Mouse (Mus musculus): ENCODE results near the gene Dnal4. TPM values are rescaled to one million over a fixed set of nuclear protein-coding genes. Genes with fewer than 3 reads are reported as not detected.

The Dnal4 gene
- polyA plus RNA-seq, 1 experiment from 2014 or later = 69.0 TPM

DNA sequence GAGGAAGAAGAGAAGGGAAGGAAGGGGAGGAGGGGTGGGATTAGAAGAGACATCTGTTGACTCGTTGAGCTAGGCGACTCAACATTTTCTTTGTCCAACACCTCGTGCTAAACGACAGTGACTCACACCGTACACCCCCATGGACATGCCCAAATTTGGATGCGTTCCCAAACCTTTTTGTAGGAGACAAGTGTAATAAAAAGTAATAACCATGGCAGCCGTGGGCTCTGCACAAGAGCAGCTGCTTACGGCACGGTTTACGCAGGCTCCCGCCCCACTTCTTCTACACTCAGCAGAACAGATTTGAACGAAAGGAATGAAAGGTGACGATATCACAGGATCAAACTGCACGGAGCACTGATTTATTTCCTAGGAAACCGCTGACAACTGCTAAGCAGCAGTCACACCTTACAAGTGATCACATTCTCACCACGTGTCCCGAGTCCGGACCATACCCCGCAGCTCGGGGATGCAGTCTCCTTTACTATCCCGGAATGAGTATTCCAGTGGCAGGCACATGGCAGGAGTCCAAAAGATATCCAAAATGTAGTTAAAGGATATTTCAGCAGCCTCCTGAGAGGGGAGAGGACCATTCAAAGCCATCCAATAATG, 6.9 kb downstream of the Dnal4 start:
- H3K9ac ChIP-seq (ENCODE audit: low read depth, low read length) = no peak overlapping the region
- H3K4me1 ChIP-seq (ENCODE audit: control insufficient read depth, insufficient read depth, low read length) = peaks cover 18% of the 10 kb centered on the region
- 69% methylated on average over 21 of the region's 21 CpGs for WGBS
- no peaks in the 10 kb centered on the region for H3K36me3 ChIP-seq (ENCODE audit: control insufficient read depth, insufficient read depth, low read length)
- ATAC-seq = no peak
- no peaks in the 10 kb centered on the region for H3K9me3 ChIP-seq (replicated peaks; ENCODE audit: control insufficient read depth, low read length, poor library complexity, severe bottlenecking)
- no peaks in the 10 kb centered on the region for H3K27me3 ChIP-seq (ENCODE audit: control insufficient read depth, insufficient read depth, low read depth, low read length)
- no peak overlapping the region for H3K4me2 ChIP-seq (ENCODE audit: low read length)
- H3K27ac ChIP-seq (ENCODE audit: low read length) = no peak overlapping the region
- no peak overlapping the region for H3K4me3 ChIP-seq (ENCODE audit: low read depth, low read length)

DNA sequence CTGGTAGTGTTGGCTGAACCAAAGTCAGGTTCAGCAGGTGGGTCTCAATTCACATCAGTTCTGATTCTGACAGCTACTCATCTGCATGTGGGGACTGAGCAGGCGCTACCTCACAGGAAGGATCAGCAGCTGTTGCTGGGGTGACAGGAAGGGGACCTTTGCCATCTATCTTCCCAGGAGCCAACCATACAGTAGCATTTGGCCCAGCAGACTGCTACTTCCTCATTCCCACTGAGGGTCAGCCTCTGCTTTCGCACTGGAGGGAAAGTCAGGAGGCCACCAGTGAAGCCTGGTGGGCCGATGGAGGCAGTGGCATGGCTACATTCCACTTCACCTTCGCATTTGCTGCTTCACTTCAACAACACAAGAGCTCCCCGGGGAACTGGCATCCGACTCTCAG, 9.3 kb downstream of the Dnal4 start:
- ATAC-seq = no peak
- H3K27me3 ChIP-seq (ENCODE audit: control insufficient read depth, insufficient read depth, low read depth, low read length) = no peaks in the 10 kb centered on the region
- no peaks in the 10 kb centered on the region for H3K9me3 ChIP-seq (replicated peaks; ENCODE audit: control insufficient read depth, low read length, poor library complexity, severe bottlenecking)
- H3K4me1 ChIP-seq (ENCODE audit: control insufficient read depth, insufficient read depth, low read length) = peaks cover 6% of the 10 kb centered on the region
- H3K4me2 ChIP-seq (ENCODE audit: low read length) = no peak overlapping the region
- no peak overlapping the region for H3K27ac ChIP-seq (ENCODE audit: low read length)
- WGBS = 53% methylated on average over 6 of the region's 6 CpGs
- no peak overlapping the region for H3K4me3 ChIP-seq (ENCODE audit: low read depth, low read length)
- no peak overlapping the region for H3K9ac ChIP-seq (ENCODE audit: low read depth, low read length)
- no peaks in the 10 kb centered on the region for H3K36me3 ChIP-seq (ENCODE audit: control insufficient read depth, insufficient read depth, low read length)

DNA sequence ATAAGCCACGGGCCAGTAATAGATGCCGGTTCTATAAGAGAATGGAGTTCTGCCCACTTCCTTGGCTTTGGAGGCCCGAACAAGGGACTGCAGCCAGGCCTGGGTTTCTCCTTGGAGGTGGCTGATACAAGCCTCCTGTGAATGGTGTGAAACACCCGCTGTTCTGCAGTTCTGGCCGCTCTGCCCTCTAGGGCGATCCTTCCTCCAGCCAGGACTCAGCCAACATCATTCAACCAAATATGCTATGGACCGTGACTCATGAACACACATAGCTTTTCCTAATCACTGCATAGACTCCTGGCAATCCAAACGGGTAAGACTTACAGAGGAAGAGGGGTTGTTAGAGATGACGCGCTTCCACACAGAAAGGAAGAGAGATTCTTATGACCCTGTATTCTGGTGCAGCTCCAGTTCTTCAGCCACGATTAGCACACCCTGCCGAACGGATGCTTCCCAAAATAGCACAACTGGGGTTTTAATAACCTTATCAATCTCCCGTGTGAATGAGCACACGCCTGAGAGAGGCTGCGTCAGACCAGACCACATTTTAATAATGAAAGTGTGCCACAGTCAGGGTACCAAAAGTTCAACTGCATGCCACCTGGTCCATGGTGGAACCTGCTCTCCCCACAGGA, 10.2 kb downstream of the Dnal4 start:
- ATAC-seq = no peak
- Histone ChIP-seq H3K4me1 (ENCODE audit: control insufficient read depth, insufficient read depth, low read length) (peaks cover 2% of the 10 kb centered on the region; the same call in 1 of the 2 replicates), H3K36me3 (ENCODE audit: control insufficient read depth, insufficient read depth, low read length) (peaks cover 2% of the 10 kb centered on the region; the same call in 1 of the 2 replicates), H3K9ac (ENCODE audit: low read depth, low read length) (no peak overlapping the region), H3K27me3 (ENCODE audit: control insufficient read depth, insufficient read depth, low read depth, low read length) (no peaks in the 10 kb centered on the region), H3K9me3 (replicated peaks; ENCODE audit: control insufficient read depth, low read length, poor library complexity, severe bottlenecking) (no peaks in the 10 kb centered on the region), H3K27ac (ENCODE audit: low read length) (no peak overlapping the region), H3K4me2 (ENCODE audit: low read length) (no peak overlapping the region), H3K4me3 (ENCODE audit: low read depth, low read length) (no peak overlapping the region)
- 86% methylated on average over 16 of the region's 16 CpGs for WGBS

DNA sequence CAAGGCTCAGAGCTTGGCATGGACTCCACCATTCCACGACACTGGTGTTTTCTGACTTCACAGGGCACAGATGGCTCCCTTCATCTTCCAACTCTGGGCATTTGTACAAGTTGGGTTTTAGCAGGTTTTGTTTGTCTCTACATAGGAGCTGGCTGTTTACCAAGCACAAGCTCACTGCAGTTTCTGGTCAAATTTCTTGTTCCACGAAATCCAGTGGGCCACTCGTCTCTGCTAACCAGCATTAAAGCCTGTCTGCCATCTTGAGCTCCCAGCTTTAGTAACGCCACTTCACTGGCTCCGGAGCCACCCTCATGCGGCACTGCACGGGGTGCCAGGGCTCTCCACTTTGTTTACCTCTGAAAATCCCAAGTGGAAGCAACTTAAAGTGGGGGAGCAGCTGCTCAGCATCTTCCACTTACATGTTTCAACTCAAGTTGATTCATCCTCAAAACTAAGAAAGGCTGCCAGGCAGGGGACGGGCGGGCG, 11.0 kb downstream of the Dnal4 start:
- Histone ChIP-seq H3K36me3 (ENCODE audit: control insufficient read depth, insufficient read depth, low read length) (peaks cover 6% of the 10 kb centered on the region; the same call in 1 of the 2 replicates), H3K27ac (ENCODE audit: low read length) (no peak overlapping the region), H3K9me3 (replicated peaks; ENCODE audit: control insufficient read depth, low read length, poor library complexity, severe bottlenecking) (no peaks in the 10 kb centered on the region), H3K4me1 (ENCODE audit: control insufficient read depth, insufficient read depth, low read length) (peaks cover 2% of the 10 kb centered on the region; the same call in 1 of the 2 replicates), H3K4me3 (ENCODE audit: low read depth, low read length) (no peak overlapping the region), H3K9ac (ENCODE audit: low read depth, low read length) (no peak overlapping the region), H3K4me2 (ENCODE audit: low read length) (no peak overlapping the region), H3K27me3 (ENCODE audit: control insufficient read depth, insufficient read depth, low read depth, low read length) (no peaks in the 10 kb centered on the region)
- 88% methylated on average over 10 of the region's 10 CpGs for WGBS
- no peak for ATAC-seq

DNA sequence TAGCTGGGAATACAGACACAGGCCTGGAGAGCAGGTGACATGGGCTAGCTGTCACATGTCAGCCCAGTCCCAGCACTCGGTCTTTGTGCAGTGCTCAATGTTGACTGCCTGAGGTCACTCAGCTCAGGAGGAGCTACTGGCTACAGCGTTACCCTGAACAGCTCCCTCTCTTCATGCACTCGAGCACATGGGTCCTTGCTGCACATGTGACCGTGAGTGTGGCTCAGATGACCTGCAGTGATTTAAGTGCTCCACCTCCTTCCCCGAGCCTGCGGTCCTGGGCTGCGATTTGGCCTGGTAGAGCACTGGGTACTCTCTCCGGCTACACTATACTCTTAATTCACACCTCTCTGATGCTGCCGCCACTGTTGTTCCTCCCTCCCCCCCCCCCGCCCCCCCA, 11.5 kb downstream of the Dnal4 start:
- Histone ChIP-seq H3K4me3 (ENCODE audit: low read depth, low read length) (no peak overlapping the region), H3K36me3 (ENCODE audit: control insufficient read depth, insufficient read depth, low read length) (peaks cover 6% of the 10 kb centered on the region; the same call in 1 of the 2 replicates), H3K27ac (ENCODE audit: low read length) (no peak overlapping the region), H3K9me3 (replicated peaks; ENCODE audit: control insufficient read depth, low read length, poor library complexity, severe bottlenecking) (no peaks in the 10 kb centered on the region), H3K27me3 (ENCODE audit: control insufficient read depth, insufficient read depth, low read depth, low read length) (no peaks in the 10 kb centered on the region), H3K9ac (ENCODE audit: low read depth, low read length) (no peak overlapping the region), H3K4me2 (ENCODE audit: low read length) (no peak overlapping the region), H3K4me1 (ENCODE audit: control insufficient read depth, insufficient read depth, low read length) (peaks cover 2% of the 10 kb centered on the region; the same call in 1 of the 2 replicates)
- WGBS = 73% methylated on average over 10 of the region's 10 CpGs
- ATAC-seq = peak; percentile 32; the same call in 1 of the 2 replicates

DNA sequence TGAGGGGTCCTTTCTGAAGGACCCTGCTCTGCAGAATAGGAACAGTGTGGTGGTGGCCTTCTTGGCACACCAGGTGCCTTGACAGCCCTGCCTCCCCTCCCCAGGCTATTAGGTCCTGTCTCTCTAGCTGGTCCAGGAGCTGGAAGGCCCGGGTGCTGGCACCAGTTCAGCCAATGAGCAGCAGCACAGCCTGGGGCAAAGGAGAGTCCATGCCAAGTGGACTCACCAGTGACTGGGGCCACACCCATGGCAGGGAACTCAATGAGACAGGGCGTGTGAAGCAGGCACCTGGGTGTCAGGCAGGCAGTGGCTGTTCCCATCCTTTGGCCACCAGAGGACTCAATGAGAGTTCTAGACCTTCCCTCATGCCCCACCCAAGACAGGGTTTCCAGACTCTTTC, 12.3 kb downstream of the Dnal4 start:
- WGBS = 82% methylated on average over 2 of the region's 2 CpGs

DNA sequence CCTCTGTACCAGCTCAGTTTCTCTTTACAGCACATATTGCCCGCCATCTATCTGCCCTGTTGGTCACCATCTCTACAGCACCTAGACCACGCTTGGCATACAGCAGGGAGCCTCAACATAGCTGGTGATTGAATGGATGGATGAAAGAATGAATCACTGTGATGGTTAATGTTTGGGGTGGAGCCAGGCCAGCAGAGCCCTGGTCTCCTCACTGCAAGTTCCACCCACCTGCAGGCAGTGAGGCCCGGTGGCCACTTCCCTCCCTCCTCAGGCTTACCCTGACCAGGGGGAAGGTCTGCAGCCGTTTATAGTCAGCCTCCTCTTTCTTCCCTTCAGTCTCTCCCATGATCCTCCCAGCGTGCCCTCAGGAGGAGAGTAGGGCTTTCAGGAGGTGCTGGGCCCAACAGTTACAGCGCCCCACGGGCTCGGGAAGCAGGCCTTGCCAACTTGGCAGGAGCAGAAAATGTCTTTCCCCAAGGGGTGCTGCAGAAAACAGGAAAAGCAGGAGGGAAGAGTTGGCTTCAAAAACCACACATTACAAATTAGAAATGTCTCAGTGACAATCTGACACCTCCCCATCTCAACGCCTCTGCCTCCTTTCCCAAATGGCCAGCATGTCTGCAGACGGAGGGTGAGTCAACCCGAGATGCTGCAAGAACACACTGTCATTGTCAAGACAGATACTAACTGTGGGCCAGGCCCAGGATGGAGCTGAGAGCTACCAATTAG, 12.9 kb downstream of the Dnal4 start:
- Histone ChIP-seq H3K9ac (ENCODE audit: low read depth, low read length) (no peak overlapping the region), H3K27me3 (ENCODE audit: control insufficient read depth, insufficient read depth, low read depth, low read length) (no peaks in the 10 kb centered on the region), H3K27ac (ENCODE audit: low read length) (no peak overlapping the region), H3K36me3 (ENCODE audit: control insufficient read depth, insufficient read depth, low read length) (peaks cover 6% of the 10 kb centered on the region; the same call in 1 of the 2 replicates), H3K4me1 (ENCODE audit: control insufficient read depth, insufficient read depth, low read length) (no peaks in the 10 kb centered on the region; the same call in 1 of the 2 replicates), H3K9me3 (replicated peaks; ENCODE audit: control insufficient read depth, low read length, poor library complexity, severe bottlenecking) (no peaks in the 10 kb centered on the region), H3K4me2 (ENCODE audit: low read length) (no peak overlapping the region), H3K4me3 (ENCODE audit: low read depth, low read length) (no peak overlapping the region)
- no peak for ATAC-seq
- WGBS = 87% methylated on average over 11 of the region's 11 CpGs

More for the DNA sequence above, 12.3 kb downstream of the Dnal4 start:
- Histone ChIP-seq H3K4me1 (ENCODE audit: control insufficient read depth, insufficient read depth, low read length) (no peaks in the 10 kb centered on the region; the same call in 1 of the 2 replicates), H3K9me3 (replicated peaks; ENCODE audit: control insufficient read depth, low read length, poor library complexity, severe bottlenecking) (no peaks in the 10 kb centered on the region), H3K9ac (ENCODE audit: low read depth, low read length) (no peak overlapping the region), H3K27ac (ENCODE audit: low read length) (no peak overlapping the region), H3K27me3 (ENCODE audit: control insufficient read depth, insufficient read depth, low read depth, low read length) (no peaks in the 10 kb centered on the region), H3K4me2 (ENCODE audit: low read length) (no peak overlapping the region), H3K36me3 (ENCODE audit: control insufficient read depth, insufficient read depth, low read length) (peaks cover 6% of the 10 kb centered on the region; the same call in 1 of the 2 replicates), H3K4me3 (ENCODE audit: low read depth, low read length) (no peak overlapping the region)
- ATAC-seq = no peak

DNA sequence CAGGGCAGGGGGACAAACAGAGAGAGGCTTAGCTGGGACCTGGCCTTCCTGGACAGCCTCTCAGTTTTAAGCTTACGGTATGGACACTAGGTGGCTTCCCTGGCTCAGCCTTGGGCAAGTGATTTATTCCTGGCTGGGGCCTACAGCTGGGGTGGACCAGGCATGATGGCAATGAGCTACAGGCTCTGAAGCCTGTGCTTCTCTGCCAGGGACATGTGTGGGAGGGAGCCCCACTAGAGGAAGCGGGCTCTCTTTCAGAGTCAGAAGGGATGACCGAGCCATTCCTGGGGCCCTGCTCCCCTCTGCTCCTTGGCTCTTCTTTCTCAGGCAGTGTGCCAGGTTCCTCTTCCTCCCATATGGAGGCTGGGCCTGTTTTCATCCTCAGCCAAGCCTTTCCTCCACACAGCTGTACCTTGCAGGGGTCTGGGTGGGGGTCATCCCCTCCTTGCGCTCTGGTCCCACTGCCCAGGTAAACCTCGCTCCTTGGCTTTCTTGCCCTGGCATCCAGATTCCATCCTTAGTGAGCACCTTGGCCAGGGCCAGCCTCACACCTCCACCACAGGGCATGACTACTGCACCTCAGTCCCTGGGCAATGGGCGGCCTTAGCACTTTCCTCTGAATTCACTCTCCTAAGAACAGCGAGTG, 13.9 kb downstream of the Dnal4 start:
- no peak overlapping the region for H3K9ac ChIP-seq (ENCODE audit: low read depth, low read length)
- ATAC-seq = no peak
- no peaks in the 10 kb centered on the region for H3K9me3 ChIP-seq (replicated peaks; ENCODE audit: control insufficient read depth, low read length, poor library complexity, severe bottlenecking)
- H3K4me2 ChIP-seq (ENCODE audit: low read length) = no peak overlapping the region
- H3K27me3 ChIP-seq (ENCODE audit: control insufficient read depth, insufficient read depth, low read depth, low read length) = no peaks in the 10 kb centered on the region
- WGBS = 93% methylated on average over 7 of the region's 7 CpGs
- H3K36me3 ChIP-seq (ENCODE audit: control insufficient read depth, insufficient read depth, low read length) = peaks cover 6% of the 10 kb centered on the region; the same call in 1 of the 2 replicates
- no peak overlapping the region for H3K4me3 ChIP-seq (ENCODE audit: low read depth, low read length)
- H3K4me1 ChIP-seq (ENCODE audit: control insufficient read depth, insufficient read depth, low read length) = no peaks in the 10 kb centered on the region; the same call in 1 of the 2 replicates
- H3K27ac ChIP-seq (ENCODE audit: low read length) = no peak overlapping the region
